Mouse (Mus musculus) 416B (cell line): ENCODE data around the gene Bicral.
A peak's percentile ranks its signal among the peaks of the same experiment; 100 is the strongest.

Experiments
- DNase-seq: peaks from one replicate; pipeline ENCODE4 v3.0.0; 2011; ENCODE audit warnings: low read depth

Gene Bicral

DNA sequence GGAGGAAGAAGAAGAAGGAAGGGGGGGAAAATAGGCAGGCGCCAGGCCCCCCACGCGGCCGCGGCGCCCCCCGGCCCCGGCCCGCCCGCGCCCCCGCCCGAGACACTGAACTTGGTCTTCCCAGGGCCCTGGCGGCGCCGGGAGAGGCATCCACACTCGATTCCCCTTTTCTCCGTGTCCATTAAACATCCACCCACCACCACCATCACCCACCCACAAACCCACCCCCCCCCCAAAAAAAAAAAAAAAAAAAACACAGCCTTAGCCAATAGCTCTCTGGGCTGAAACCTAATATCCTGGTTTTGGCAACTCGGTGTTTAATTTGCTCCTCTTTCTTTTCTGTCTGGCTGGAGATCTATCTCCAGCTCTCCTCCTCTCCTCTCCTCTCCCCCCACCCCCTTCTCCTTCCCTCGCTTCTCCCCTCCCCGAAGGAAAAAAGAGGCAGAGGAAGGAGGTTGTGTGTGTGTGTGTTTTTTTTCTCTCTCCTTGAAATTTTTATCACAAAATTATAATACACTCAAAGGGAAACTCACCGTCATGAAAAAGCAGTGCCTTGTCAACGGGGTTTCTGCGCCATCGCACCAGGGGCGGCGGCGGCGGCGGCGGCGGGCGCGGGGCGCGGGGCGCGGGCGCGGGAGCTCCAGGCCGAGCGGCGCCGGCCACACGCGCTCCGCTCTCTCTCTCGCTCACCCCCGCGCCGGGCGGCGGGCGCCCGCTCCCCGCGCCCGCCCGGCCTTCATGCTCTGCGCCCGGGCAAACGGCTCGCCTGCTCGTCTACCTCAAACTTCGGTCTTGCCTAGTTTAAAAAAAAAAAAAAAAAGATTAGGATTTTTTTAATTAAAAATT is at the start of gene Bicral:
Gene Bicral, minus strand, starts transcription at position 580 of the 846 bp plus-strand sequence.
- DNase-seq, result peak; percentile 93

DNA sequence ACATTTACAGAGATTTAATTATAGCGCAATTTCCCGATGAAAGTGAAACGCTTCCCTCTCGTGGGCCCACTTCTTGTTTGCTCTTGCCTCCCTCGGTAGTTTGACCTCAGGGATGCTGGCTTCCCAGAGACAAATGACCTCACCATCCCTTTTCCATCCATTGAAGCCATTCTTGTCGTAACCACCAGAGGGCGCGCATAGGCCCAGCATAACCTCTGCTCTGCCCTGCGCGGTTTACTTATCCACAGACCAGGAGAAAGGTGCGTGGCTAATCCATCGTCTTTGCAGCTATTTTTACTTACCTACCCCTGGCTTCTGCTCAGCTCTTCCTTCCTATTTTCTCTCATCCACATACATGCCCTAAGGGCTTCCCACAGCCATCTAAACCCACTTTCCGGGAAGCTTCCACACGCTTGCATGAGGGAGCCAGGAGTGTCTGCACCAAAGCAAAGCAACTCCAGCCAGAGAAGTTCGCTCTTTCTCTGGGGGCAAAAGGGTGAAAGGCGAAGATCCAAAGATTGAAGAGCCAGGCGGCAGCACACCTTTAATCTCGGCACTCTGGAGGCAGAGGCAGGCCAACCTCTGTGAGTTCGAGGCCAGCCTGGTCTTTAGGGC is 45.7 kb upstream of the Bicral start:
- DNase-seq, result peak; percentile 79

DNA sequence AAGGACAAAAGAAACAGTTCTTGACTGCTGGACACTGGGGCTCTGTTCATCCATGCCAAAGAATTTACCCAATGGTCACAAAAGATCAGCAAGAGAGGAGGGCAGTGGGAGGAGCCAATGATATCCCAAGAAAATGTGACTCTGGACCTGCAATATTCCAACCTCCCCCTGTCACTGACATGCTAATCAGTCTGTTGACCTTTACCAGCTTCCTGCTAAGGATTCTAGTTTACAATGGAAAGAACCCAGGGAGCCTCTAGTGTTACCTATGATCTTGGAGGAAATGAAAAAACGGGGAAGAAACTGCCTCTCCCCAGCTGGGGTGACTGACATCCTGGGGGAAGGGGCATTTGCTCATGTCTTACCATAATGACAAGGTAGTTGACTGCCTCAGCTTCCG is 42.7 kb upstream of the Bicral start:
- DNase-seq, result no peak

DNA sequence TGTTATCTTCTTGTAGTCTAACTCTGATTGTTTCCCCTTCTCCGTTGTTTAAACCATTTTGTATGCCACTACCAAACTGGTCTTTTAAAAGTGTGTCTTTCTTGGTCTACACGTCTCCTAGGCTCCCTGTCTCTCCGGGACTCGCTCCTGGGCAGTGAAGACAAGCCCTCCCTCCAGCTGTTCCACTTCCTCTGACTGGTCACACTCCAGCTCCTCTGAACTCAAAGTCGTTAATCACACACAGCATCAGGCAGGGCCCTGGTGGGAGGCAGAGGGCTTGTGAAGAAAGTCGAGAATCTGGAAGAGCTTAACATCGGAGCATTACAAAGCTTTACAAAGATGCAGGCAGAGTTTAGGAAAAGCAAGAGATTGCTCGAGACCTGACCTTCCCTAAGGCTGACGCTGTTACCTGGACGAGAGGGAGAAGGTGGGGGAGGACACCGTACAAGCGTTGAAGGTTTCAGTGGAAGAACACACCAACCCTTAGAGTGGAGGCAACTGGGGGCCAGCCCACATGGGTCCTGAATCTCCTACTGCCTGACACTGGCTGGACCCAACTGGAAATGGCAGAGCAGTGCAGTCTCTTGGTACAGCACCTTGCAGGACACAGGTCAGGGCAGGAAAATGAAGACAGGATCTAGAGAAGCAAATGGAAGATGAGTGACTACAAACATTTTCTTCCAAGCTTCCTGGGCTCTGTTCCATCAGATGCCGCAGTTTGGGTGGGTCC is 39.1 kb upstream of the Bicral start:
- DNase-seq, result no peak

DNA sequence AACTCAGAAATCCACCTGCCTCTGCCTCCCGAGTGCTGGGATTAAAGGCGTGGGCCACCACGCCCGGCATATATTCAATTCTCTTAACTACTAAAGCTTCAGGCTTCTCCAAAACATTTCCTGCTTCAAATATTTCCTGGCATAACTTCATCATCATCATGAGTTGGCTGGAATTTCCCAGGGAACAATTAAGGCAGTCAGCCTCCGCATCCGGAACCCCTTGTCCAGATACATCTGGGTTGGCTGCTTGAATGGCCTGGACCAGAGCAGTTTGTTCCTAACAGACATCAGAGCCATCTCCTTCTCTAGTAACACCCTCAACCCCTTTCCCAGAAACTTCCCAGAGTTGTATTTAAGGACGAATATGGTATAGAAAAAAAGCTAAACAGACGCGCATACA is 37.1 kb upstream of the Bicral start:
- DNase-seq, result no peak

DNA sequence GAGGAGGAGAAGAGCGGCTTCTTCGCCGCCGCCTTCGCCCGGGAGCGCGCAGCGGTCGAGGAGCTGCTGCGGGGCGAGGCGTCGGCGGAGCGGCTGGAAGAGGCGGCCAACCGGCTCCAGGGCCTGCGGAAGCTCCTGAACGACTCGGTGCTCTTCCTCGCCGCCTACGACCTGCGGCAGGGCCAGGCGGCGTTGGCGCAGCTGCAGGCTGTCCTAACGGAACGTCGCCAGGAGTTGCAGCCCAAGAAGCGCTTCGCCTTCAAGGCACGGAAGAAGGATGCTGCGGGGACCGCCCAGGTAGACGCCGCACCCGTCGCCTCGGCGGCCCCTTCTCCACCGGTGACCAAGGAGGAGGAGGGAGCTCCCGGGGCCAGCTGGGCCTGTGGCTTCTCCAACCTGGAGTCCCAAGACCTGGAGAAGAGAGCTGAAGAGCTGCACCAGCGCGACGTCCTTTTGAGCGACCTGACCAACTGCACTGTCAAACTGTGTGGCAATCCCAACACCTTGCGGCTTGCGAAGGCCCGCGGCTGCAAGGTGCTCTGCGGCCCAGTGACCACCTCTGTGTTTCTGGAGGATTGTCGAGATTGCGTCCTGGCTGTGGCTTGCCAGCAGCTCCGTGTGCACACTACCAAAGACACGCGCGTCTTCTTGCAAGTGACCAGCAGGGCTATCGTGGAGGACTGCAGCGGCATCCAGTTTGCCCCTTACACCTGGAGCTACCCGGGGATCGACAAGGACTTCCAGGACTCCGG is 32.7 kb upstream of the Bicral start:
- peak; percentile 27 for DNase-seq

DNA sequence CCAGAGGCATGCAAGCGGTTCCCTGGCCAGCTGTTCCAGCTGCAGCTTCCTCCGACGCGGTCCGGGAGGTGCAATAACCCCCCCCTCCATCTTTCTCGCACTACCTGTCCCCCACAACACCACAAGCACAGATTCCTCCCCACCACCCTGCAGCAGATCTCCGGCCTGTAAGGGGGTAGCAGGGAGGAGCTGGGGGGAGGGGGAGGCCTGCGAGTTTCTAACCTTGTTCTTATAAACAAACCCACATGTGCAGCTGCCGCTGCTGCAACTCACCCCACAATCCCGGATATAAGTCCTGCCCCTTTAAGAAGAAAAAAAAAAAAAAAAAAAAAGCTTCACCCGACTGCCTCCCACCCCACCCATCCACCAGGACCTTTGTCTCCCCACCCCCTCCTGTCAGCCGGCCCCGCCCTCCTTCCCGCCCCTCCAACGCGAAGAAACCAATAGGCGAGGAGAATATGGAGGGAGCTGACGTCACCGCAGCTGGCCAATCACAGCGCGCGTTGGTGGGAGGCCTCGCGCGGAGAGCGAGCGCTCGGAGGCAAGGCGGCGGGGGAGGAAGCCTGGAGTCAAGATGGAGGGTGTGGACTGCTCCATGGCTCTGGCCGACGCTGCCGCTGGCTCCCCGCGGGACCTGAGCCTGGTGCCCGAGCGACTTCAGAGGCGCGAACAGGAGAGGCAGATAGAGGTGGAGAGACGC is 32.0 kb upstream of the Bicral start, which contains the start of gene Tbcc:
Gene Tbcc, plus strand, starts transcription at position 569 of the 700 bp plus-strand sequence.
- DNase-seq, result peak; percentile 99

DNA sequence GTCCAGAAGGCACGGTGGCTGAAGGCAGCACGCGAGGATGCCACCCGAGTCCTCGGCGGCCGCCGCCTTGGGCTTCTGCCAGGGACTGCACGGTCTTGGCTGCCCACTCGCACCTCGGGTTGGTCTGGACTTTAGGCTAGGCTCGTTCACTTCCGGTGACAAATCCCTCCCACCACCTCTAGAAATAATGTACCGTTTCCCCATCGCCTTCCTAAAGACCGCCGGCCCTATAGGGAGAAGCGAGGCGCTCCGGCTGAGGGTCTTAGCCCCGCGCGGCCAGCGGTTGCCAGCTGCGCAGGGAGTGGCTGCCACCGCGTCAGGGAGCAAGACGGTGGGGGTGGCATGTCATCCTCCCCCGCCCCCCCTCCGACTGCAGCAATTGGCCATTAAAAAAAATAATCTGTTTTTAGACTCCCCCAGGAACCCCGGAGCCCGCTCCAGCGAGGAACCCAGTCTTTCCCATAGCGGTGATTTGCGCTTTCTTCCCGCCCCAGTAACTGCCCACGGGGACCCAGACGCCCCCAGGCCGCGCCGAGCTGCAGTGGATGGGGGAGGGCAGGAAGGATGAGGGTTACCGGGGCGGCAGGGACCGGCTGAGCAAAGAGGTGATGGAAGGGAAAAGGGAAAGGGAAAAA is 31.3 kb upstream of the Bicral start:
- DNase-seq, result peak; percentile 89

DNA sequence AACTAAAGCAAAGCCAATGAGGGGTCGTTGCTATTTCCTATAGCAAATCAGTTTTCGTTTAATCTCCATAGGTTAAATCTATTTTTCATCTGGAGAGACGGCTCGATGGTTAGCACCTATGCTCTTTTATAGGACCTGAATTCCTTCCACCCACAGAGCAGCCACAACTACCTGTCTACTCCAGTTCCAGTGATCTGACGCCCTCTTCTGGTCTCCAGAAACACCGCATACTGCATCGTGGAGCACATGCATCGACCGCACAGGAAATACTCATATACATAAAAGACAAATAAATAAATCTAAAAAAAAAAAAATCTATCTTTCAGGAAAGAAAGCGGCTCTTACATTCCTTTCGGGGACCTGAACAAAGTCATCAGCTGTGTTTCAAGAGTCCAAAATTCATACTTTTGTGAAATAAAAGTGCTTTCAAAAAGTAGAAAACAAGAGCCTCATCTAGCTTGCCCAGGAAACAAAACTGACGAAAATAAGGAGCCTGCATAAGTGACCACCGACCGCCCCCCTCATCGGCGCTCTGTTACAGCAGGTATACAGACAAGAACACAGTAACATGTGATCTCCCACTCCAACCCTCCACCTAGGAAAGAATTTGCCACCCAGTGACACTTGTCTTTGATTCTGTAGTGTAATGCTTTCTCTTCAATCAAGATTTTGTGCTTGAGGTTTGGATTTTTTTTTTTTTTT is 30.4 kb upstream of the Bicral start:
- DNase-seq, result peak; percentile 90

DNA sequence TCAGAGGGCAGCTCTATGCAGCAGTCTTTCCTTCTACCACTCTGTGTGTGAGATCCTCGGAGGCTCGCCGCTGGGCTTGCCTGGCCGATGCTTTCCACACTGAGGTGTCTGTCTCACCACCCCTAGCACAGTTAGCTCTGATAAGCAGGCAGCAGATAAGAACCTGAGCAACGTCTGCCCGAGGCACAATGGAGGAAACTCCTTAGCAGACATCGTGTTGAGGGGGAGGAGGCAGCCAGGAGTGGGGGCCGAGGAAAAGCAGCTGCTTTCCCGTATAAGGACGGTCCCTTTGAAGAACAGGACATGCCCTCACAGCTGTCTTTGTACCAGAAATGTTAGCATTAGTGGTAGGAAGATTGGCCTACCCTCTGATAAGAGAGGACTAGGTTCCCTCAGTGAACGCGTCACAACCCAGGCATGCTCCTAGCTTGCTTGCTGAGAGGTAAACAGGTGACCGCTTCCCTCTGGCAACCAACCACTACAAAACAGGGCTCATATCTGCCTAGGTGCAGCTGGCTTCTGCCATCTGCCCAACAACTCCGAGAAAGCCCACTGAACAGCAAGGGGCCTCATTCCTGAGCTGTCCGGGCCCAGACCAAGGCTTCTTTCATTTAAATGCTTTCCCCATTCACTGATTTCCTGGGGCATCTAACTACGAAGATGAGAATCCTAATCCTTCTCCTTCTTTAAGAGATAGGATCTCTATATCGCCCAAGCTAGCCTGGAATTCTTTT is 27.8 kb upstream of the Bicral start:
- no peak for DNase-seq

DNA sequence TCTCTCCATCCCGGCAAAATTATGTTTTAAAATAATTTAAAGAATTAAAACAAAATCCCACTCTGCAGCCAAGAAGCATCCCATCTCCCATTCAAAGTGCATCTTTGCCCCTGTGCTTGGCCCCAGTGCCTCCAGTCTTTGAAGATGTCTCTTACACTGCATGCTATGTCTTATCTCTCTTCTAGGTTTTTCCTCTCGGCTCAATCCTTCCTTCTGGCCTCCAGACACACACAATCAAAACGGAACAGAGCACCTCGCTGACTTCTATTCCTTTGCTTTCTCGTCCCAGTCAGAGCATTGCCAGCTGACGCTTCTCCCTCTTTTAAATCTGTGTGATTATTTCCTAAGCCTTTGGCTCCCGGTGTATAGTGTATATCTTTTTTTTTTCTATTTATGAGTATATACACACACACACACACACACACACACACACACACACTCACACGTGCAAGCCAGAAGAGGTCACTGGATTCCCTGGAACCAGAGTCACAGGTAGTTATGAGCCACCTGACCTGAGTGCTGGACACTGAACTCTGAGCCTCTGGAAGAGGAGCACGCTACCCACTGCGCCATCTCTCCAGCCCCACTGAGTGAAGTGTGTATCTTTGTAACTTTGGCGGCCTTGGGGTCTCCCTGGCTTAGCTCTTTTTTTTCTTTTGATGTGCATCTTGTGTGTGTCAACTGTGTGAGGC is 27.1 kb upstream of the Bicral start:
- DNase-seq, result no peak

DNA sequence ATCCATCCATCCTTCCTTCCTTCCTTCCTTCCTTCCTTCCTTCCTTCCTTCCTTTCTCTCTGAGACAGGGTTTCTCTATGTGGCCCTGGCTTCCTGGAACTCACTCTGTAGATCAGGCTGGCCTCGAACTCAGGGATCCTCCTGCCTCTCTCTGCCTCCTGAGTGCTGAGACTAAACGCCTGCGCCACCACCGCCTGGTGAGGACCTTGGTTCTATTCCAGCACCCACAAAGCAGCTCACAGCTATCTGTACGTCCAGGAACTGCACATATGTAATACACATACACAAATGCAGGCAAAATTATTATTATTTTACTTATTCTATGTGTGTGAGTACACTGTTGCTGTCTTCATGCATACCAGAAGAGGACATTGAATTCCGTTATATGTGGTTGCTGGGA is 26.5 kb upstream of the Bicral start:
- DNase-seq, result no peak

DNA sequence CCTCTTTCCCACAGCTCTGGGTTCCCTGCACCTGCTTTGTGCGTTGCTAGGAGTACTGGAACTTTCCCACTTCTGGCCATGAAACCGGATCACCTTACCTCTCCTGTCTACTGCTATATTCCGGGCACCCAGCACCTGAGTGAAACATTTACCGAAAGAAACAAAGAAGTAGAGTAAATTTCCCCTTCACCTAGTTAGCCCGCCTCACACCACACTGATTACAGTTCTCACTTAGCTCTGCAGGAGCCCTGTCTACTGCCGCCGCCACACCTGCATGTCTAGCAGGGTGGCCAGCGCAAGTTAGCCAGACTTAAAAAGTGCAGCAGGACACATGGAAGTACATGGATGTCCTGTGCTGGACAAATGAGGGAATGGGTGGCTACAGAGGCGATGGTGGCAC is 24.8 kb upstream of the Bicral start:
- no peak for DNase-seq

DNA sequence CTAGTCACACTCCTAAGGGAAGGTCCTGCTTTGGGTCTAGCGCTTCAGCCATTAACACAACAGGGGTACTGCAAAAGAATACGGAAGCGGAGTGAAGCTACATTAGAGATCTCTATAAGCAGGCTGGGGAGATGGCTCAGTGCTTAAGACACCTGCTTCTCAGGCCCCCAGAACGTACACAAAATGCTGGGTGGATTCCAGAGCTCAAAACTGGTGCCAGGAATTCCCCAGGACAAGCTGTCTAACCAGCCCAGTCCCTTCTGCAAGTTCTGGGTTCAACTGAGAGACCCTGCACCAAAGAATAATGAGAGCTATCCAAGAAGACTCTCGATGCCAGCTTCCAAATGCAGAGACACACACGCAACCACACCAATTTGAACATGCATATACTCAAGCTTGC is 23.4 kb upstream of the Bicral start:
- DNase-seq, result no peak

DNA sequence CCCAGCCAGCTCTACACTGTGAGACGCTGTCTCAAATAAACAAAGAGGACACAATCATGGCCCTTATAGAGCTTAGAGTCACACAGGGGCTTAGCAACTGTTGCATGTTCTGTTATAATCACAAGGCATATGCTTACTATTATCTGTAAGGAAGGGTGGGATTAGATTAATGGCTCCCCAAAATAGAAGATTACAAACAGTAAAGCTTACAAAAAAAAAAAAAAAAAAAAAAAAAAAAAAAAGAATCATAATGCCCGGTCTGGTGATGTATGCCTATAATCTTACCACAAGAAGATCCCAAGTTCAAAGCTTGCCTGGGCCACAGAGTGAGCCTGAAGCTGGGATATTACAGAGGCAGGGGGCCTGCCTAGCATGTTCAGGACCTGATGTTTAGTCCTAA is 22.0 kb upstream of the Bicral start:
- no peak for DNase-seq

DNA sequence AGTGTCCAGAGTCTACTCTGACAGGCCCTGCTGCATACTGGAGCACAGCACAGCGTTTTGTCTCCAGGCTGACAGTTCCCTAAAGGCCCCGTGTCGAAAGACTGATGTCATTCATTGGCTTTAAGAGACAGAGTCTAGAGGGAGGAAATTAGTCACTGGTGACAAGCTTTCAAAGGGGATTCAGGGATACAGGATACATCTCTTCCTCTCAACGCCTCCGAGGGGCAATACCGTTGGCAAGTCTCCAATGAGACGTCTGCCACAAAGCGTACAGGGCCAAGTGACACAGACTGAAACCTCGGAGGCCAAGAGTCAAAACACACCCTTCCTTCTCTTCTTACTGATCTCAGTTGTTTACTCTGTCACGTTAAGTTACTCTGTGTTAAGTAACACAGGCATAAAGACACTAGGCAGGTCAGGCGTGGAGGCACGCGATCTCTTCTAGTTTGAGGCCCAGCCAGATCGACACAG is 21.6 kb upstream of the Bicral start:
- DNase-seq, result peak; percentile 97

DNA sequence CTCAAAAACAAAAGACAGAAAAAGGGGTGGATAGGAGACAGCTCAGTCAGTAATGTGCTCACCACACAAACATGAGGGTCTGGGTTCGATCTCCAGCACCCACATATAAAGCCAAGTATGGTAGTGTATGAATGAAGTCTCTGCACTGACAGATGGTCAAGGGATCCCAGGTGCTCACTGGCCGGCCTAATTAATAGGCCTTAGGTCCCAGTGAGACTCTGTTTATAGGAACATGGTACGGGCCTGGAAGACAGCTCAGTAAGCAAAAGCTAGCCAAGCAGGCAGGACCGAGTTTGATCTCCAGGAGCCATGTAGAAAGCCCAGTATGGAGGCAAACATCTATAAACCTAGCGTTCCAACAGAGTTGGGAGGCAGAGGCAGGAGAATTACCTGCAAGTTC is 18.8 kb upstream of the Bicral start:
- DNase-seq, result no peak

DNA sequence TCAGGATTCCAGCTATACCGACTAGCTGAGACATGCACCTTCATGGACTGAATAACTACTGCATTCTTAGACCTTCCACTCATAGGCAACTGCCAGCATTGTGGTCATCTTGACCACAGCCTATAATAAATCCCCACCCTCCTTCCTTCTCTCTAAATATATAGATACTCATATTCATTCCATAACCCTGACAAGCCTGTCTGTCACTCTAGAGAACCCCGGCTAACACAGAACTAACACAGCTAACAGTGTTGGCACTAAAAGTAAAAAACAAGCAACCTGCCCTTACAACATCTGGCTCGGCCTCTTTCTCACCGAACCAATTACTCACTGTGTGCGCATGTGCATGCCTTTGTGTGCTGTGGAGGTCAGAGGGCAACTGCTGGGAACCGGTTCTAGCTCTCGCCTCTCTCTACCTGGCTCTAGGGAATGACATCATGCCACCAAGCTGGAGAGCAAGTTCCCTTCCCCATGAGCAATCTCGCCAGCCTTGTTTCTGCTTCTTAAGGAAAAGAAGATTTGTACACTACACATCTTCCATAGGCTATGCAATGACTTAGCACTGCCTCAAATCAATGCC is 18.2 kb upstream of the Bicral start:
- DNase-seq, result no peak

DNA sequence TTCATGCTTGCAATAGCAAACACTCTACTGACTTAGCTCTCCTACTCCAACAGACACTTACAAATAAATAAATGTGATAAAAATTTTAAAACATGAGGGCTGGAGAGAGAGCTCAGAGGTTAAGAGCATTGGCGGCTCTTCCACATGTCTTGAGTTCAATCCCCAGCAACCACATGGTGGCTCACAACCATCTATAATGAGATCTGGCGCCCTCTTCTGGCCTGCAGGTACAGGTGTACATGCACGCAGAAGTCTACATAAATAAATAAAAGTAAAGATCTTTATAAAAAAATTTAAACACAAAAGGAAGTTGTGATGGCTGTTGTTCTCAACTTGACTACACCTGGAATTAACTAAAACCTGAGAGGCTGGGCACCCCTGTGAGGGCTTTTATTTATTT is 17.3 kb upstream of the Bicral start:
- peak; percentile 37 for DNase-seq
